Mouse (Mus musculus) lung, adult 2 months (tissue): ENCODE results near the gene Tas2r143. TPM values are rescaled to one million over a fixed set of nuclear protein-coding genes. Genes with fewer than 3 reads are reported as not detected.

Experiments
- DNase-seq: peaks from one replicate; pipeline ENCODE4 v3.0.0; 2022
- H3K4me1 ChIP-seq: fragments of 200-500 bp; 2 replicates; pipeline ENCODE4 v1.6.1; 2011; ENCODE audit warnings: low read length; ENCODE audit not compliant: control insufficient read depth, insufficient read depth
- H3K4me3 ChIP-seq: fragments of 200-500 bp; replicated peaks from 2 replicates; pipeline ENCODE3; 2011; ENCODE audit warnings: low read depth, mild to moderate bottlenecking, control low read depth, low read length; ENCODE audit errors: extremely low read depth
- CTCF ChIP-seq: fragments of 200-500 bp; IDR thresholded peaks from 2 replicates; pipeline ENCODE4 v1.5.1; 2011; ENCODE audit warnings: mild to moderate bottlenecking, low read length, control low read depth; ENCODE audit not compliant: insufficient read depth
- POLR2A ChIP-seq: fragments of 200-500 bp; IDR thresholded peaks from 2 replicates; pipeline ENCODE4 v1.6.1; 2011; ENCODE audit warnings: low read depth, mild to moderate bottlenecking, control low read depth, low read length, borderline replicate concordance; ENCODE audit errors: extremely low read depth
- WGBS: fragments of 180-500 bp; shearing (Covaris S2); methylation state at CpG from one replicate; pipeline ENCODE4 v1.1.7; 2018; 5-methylcytosine and 5-hydroxymethylcytosine counted together
- polyA plus RNA-seq: library from polyadenylated mRNA; depleted of rRNA; stranded (reverse); fragments of >200 nt; gene quantifications from 2 replicates; pipeline ENCODE4 v1.2.3, GENCODE M21; 2012

The Tas2r143 gene
- polyA plus RNA-seq, 1 experiment, result 0.92 TPM

- TF ChIP-seq POLR2A, result no peak
- TF ChIP-seq CTCF, result no peak
- no peak for DNase-seq
- Histone ChIP-seq H3K4me3 (no peak overlapping the region), H3K4me1 (0 out of 2 replicates have a peak, but pooled peaks cover 3% of the 10 kb centered on the region)
- WGBS, result 81% methylated on average over 15 of the region's 15 CpGs
Observed at GRCm38 (mm10) chr6:42364607-42365006, 35.4 kb upstream of the Tas2r143 start.

DNA sequence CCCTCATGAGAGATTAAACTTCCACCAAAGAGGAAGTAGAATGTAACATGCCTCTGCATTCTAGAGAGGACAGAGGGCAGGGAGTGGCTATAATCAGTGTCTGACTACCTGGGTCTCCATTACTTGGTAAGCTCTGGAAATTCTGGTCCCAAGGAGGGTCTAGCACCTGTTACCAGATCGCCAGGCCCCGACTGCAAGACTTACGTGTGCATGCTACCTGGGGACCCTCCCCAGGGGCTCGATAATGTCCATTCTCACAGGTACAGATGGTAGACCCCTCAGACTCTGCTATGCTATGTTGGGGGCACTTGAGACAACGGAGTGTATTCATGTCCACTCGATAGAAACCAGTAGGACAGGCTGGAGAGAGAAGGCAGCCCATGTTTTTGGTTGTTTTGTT is 34.8 kb upstream of the Tas2r143 start:
- TF ChIP-seq POLR2A, result no peak
- TF ChIP-seq CTCF, result no peak
- DNase-seq, result no peak
- H3K4me1 ChIP-seq, result no peaks in the 10 kb centered on the region
- 93% methylated on average over 6 of the region's 6 CpGs for WGBS
- H3K4me3 ChIP-seq, result no peak overlapping the region

- H3K4me3 ChIP-seq, result no peak overlapping the region
- H3K4me1 ChIP-seq, result peaks cover 4% of the 10 kb centered on the region; the same call in 1 of the 2 replicates
- TF ChIP-seq CTCF (no peak), POLR2A (no peak)
- 38% methylated on average over 3 of the region's 3 CpGs for WGBS
- DNase-seq, result no peak
Observed at GRCm38 (mm10) chr6:42369870-42370269, 30.2 kb upstream of the Tas2r143 start.

DNA sequence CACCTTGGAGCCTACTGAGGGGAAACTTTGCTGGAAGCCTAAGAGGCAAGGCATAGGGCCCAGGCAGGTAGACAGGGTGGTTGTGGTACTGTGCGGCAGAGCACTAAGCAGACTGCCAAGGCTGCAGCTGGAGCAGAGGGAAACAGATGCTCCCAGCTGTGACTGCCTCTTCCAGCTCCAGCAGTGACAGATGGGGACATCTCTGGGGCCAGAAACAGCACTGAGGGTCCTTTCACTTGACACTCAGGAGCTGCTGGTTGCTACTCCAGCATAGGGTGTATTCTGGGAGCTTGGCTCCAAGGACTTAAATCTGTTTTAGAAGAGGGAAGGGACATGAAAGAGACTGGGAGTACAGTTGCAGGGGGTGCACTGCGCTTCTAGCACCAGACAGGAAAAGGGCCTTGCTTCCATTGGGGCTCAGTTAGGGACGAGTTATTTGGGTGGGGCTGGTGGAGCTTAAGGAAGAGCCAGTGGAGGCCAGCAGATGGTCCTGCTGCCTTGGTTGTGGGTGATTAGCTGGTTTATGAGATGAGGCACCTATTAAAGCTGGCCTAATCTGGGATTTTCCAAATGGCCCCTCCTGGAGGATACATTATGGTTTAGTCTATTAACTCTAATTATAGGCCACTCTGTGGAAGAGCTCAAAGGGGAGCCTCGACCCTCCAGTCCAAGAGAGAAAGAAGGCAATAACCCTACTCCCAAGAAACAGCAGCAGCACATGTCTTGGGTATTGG is 29.2 kb upstream of the Tas2r143 start:
- 67% methylated on average over 4 of the region's 4 CpGs for WGBS
- Histone ChIP-seq H3K4me3 (no peak overlapping the region), H3K4me1 (peaks cover 5% of the 10 kb centered on the region; the same call in 1 of the 2 replicates)
- no peak for DNase-seq
- TF ChIP-seq POLR2A (no peak), CTCF (no peak)

- Histone ChIP-seq H3K4me3 (peak overlapping the region; percentile 13), H3K4me1 (peaks cover 10% of the 10 kb centered on the region)
- DNase-seq, result no peak
- no peak for TF ChIP-seq POLR2A
- TF ChIP-seq CTCF, result no peak
- WGBS, result 32% methylated on average over 3 of the region's 3 CpGs
Observed at GRCm38 (mm10) chr6:42372001-42372400, 28.0 kb upstream of the Tas2r143 start.

- no peak for DNase-seq
- Histone ChIP-seq H3K4me1 (peaks cover 10% of the 10 kb centered on the region), H3K4me3 (peak overlapping the region; percentile 13)
- TF ChIP-seq CTCF (no peak), POLR2A (no peak)
- 46% methylated on average over 9 of the region's 9 CpGs for WGBS
Observed at GRCm38 (mm10) chr6:42372421-42372815, 27.6 kb upstream of the Tas2r143 start.

GRCm38 (mm10) chr6:42372816-42373547 is 27.1 kb upstream of the Tas2r143 start, which contains the start of gene Epha1:
Gene Epha1 (minus strand): TSS chr6:42373268.
- 2% methylated on average over 36 of the region's 36 CpGs for WGBS
- peak within 1 kb of the TSS; percentile 44 for H3K4me3 ChIP-seq
- peak; percentile 78 for DNase-seq
- peaks cover 10% of the 10 kb centered on the region for H3K4me1 ChIP-seq
- TF ChIP-seq CTCF, result peak; percentile 15; the same call in 1 of the 2 replicates
- TF ChIP-seq POLR2A, result no peak

DNA sequence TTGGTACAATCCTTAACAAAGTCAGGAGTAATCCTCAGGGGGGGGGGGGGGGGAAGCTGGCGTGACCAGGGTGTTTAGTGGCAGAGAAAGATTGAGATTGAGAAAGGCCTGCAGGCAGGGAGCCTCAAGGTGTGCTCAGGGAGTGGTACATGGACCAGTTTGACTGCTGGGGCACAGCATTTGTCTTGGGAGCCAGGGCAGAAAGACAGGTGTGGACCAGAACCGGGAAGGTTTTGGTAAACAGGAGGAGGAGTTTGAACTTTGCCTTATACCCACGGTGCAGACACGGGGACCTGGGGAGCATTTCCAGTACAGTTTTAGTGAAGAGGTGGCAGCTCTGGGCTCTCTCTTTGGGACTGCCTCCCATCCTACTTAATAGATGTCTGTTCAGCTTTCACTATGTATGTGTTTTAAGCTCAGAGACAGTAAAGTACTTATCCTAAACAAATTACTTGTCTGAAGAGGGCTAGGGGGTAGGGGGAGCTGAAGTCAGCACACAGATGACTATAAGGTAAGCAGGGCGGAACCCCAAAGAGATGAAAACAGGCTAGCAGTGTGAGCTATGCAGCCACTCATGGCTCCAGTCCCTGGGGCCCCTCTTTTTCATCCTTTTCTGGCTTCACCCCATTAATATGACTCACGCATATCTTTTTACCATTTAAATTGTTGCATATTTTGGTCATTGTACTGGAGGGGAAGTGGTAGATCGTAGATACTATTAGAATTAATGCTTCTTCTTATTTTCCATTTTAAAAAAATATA is 26.2 kb upstream of the Tas2r143 start:
- Histone ChIP-seq H3K4me1 (peaks cover 10% of the 10 kb centered on the region), H3K4me3 (no peak overlapping the region)
- DNase-seq, result no peak
- TF ChIP-seq POLR2A (no peak), CTCF (no peak)
- 40% methylated on average over 7 of the region's 7 CpGs for WGBS

- WGBS, result 76% methylated on average over 4 of the region's 4 CpGs
- Histone ChIP-seq H3K4me1 (peaks cover 10% of the 10 kb centered on the region), H3K4me3 (no peak overlapping the region)
- no peak for DNase-seq
- TF ChIP-seq POLR2A (no peak), CTCF (no peak)
Observed at GRCm38 (mm10) chr6:42374701-42375100, 25.3 kb upstream of the Tas2r143 start.
